Mouse (Mus musculus) embryonic fibroblast, embryonic 13.5 days (primary cell): Measurements from ENCODE around the gene Atp11c. TPM values are rescaled to one million over a fixed set of nuclear protein-coding genes. Genes with fewer than 3 reads are reported as not detected.
A peak's percentile ranks its signal among the peaks of the same experiment; 100 is the strongest.

Experiments used
- H3K27ac ChIP-seq: 2 replicates; pipeline ENCODE4 v1.5.1; 2012; ENCODE audit warnings: low read length, control low read depth, inconsistent platforms; ENCODE audit not compliant: insufficient read depth
- H3K4me1 ChIP-seq: 2 replicates; pipeline ENCODE4 v1.6.1; 2011; ENCODE audit warnings: low read length; ENCODE audit not compliant: control insufficient read depth, insufficient read depth
- H3K4me3 ChIP-seq: 2 replicates; pipeline ENCODE4 v1.5.1; 2011; ENCODE audit warnings: mild to moderate bottlenecking, control low read depth, low read length; ENCODE audit not compliant: insufficient read depth
- CTCF ChIP-seq: IDR thresholded peaks from 2 replicates; pipeline ENCODE4 v1.5.1; 2011; ENCODE audit warnings: mild to moderate bottlenecking, control low read depth, low read length, moderate library complexity, borderline replicate concordance; ENCODE audit not compliant: insufficient read depth
- POLR2A ChIP-seq: IDR thresholded peaks from 2 replicates; pipeline ENCODE4 v1.6.1; 2011; ENCODE audit warnings: low read depth, mild to moderate bottlenecking, control low read depth, low read length, moderate library complexity
- polyA plus RNA-seq: library from polyadenylated mRNA; stranded (reverse); fragments of >200 nt; gene quantifications from 2 replicates; pipeline ENCODE4 v1.2.4, GENCODE M21; 2011; ENCODE audit warnings: low read depth; ENCODE audit not compliant: missing spikeins, insufficient read length

Atp11c gene
- polyA plus RNA-seq, 1 experiment = 14.0 TPM

DNA sequence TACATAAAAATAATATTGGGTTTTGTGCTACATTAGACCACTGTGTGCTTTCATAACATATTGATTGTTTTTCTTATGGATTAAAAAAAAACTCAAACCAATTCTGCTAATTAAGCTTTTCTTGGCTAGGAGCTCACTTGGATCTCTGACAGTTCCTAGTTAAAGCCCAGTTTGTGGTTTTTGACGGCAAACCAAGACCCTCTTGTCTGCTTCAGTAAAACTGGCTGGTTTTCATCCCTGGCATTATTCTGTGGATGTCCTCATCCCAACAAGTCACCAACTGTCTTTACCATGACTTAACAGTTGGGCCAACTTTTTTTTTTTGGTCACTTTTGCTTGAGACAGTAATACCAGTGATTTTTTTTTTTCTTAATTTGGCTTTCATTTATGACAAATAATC, 49.6 kb downstream of the Atp11c start:
- TF ChIP-seq POLR2A = no peak
- TF ChIP-seq CTCF = no peak
- no peak overlapping the region for H3K27ac ChIP-seq
- no peaks in the 10 kb centered on the region for H3K4me1 ChIP-seq
- H3K4me3 ChIP-seq = no peak overlapping the region

DNA sequence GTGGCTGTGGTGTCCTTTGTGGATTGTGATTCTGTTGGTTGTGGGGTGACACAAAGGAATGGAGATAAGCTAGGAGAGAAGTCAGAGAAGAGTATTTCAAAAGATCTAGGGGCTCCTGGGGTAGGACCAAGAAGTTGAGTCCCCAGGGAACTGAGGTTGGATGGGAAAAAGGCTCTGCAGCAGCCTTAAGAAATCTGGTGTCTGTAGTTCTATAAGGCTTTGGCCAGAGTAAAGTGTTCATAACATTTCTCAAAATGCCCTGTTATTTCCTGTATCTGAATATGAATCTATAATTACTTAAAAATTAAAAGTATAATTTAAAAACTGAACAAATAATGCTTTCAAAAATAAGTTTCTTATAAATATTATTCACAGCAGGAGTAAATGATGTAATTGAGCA, 53.3 kb downstream of the Atp11c start, which contains the start of gene Gm7073:
Gm7073 (minus strand) TSS at position 101 of the 400 bp plus-strand sequence.
- Histone ChIP-seq H3K27ac (no peak within 1 kb of the TSS), H3K4me3 (no peak within 1 kb of the TSS), H3K4me1 (no peaks in the 10 kb centered on the region)
- no peak for TF ChIP-seq POLR2A

DNA sequence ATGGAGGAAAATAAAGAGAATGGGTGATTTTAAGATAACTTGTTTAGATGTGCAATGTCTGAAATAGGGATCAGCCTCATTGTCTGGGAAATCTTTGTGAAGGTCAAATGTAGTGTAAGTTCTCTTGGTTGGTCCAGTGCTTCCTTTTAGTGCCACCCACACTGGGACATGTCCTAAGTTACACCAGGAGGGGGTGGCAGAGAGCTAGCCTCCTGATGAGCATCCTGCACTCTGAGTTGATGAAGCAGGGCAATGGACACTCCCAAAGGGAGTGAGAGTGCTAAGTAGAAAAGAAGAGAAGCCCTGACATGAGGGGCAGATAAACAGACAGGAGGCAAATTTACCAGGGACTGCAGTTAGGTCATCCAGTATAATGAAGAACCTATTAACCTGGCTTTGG, 88.5 kb downstream of the Atp11c start:
- Histone ChIP-seq H3K27ac (no peak overlapping the region), H3K4me1 (no peaks in the 10 kb centered on the region), H3K4me3 (no peak overlapping the region)
- TF ChIP-seq CTCF = peak; percentile 52; the same call in 1 of the 2 replicates
- TF ChIP-seq POLR2A = no peak

DNA sequence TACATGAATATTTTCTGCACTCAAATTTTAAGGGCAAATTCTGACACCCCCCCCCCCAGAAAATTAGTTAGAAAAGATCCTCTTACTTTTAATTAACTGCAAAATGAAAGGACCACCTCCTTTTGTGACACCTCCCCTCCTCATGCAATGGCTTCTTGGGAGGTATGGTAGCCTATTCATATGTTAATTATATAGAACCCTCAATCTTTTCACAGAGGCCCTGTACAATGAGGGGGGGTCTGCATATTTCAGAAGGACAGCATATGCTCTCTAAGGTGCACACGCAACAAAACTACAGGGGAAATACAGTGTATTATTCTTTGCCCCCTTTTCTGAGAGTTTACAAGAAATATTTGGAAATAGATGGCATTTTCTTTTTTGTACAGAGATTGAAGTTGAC, 94.7 kb downstream of the Atp11c start:
- Histone ChIP-seq H3K4me1 (no peaks in the 10 kb centered on the region), H3K27ac (no peak overlapping the region), H3K4me3 (no peak overlapping the region)
- TF ChIP-seq POLR2A (no peak), CTCF (no peak)

DNA sequence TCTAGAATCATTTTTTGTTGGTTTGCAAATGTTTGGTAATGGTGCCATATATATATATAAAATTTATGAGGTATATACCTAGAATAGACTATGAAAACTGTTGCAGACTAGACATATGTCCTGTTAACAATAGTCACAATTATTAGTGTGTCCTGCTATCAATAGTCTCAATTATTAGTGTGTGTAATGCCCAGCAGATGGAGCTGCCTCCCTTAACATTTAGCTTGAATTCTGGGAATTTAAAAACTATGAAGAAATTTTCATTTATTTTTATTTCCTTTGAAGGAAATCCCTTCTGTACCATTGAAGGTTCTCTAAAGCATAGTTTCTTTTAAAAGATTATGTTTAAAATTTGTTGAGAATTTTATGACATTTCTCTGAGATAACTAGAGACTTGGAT, 97.2 kb downstream of the Atp11c start:
- no peak for TF ChIP-seq POLR2A
- TF ChIP-seq CTCF = no peak
- H3K27ac ChIP-seq = no peak overlapping the region
- no peak overlapping the region for H3K4me3 ChIP-seq
- H3K4me1 ChIP-seq = no peaks in the 10 kb centered on the region

DNA sequence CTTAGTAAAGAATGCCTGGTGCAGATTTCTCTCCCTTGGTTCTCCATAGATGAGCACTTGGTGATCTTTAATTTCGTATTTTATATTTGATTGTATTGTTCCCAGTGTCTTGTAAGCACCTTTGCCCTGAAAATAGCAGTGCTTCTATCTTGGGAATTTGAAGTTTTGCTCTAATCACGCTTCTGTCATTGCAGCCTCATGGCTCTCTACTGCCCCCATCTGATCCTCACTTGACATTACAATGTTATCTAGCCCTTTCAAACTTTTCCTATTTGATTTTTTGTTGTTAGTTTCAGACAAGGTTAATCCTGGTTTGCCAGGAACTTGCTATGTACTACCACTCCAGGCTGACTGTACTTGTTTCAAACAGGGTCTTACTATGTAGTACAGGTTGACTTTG, 128.7 kb downstream of the Atp11c start:
- H3K27ac ChIP-seq = no peak overlapping the region
- TF ChIP-seq CTCF (no peak), POLR2A (no peak)
- H3K4me3 ChIP-seq = no peak overlapping the region
- H3K4me1 ChIP-seq = no peaks in the 10 kb centered on the region

DNA sequence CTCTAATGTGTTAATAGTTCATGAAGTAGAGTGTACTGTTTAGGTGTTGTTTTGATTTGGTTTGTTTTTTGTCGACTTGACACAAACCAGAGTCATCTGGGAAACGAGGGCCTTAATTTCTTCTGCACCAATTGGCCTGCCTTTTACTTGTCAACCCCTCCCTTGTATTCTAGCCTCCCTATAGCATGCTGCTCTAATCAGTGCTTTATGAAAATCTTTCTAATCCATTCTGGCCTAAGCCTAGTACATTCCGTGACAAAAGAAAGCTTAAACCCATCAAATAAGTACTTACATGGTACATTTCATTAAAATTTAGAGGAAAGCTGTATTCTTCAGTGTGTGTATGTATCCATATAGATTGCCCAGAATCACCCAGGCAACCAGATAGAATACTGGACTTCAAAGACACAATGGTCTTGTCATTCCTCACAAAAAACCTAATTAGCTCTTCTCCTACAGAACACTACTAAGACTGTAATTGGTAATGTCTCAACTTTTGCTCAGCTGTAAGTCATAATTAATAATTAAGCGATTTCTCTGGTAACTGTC, 177.9 kb downstream of the Atp11c start:
- H3K27ac ChIP-seq = no peak overlapping the region
- H3K4me3 ChIP-seq = no peak overlapping the region
- H3K4me1 ChIP-seq = no peaks in the 10 kb centered on the region
- TF ChIP-seq CTCF (no peak), POLR2A (no peak)

DNA sequence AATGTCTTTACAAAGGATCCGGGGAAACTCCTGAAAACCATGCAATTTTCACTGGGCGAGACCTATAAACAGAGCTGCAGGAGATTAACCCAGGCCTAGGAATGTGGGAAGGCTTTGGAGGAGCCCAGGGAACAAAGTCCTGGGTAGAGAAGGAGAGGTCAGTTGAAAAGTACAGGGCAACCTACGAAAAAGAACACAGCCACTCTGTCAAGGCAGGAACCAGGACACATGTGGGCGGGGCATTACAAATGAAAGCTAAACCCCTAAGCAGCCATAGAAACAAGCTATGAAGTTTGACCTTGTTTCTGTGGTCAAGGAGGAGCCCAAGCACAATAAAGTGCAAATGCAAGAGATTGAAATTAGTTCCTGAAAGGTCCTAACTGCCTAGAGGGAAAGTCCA, 186.8 kb downstream of the Atp11c start:
- TF ChIP-seq CTCF (no peak), POLR2A (no peak)
- Histone ChIP-seq H3K4me3 (no peak overlapping the region), H3K27ac (no peak overlapping the region), H3K4me1 (no peaks in the 10 kb centered on the region)

DNA sequence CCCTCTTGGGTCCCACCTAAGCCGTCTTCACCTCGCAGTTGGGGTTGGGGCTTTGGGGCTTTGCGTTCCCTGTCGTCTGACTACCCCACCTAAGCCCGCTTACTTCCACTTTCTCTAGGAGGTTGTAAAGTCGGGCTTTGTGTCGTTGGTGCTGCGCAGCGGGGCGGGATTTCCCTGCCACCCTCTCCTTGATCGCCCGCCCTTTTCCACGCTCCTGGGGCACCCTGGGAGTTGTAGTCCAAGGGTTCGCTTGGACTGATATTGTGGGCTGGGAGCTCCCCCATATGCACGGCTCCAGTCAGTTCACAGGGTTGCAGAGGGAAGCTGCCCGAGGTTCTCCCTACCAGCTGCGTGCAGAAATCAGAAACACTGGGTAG, 187.8 kb downstream of the Atp11c start:
- H3K4me3 ChIP-seq = peak overlapping the region; percentile 64
- no peaks in the 10 kb centered on the region for H3K4me1 ChIP-seq
- peak; percentile 77 for TF ChIP-seq POLR2A
- peak; percentile 30; the same call in 1 of the 2 replicates for TF ChIP-seq CTCF
- H3K27ac ChIP-seq = peak overlapping the region; percentile 44; the same call in 1 of the 2 replicates

DNA sequence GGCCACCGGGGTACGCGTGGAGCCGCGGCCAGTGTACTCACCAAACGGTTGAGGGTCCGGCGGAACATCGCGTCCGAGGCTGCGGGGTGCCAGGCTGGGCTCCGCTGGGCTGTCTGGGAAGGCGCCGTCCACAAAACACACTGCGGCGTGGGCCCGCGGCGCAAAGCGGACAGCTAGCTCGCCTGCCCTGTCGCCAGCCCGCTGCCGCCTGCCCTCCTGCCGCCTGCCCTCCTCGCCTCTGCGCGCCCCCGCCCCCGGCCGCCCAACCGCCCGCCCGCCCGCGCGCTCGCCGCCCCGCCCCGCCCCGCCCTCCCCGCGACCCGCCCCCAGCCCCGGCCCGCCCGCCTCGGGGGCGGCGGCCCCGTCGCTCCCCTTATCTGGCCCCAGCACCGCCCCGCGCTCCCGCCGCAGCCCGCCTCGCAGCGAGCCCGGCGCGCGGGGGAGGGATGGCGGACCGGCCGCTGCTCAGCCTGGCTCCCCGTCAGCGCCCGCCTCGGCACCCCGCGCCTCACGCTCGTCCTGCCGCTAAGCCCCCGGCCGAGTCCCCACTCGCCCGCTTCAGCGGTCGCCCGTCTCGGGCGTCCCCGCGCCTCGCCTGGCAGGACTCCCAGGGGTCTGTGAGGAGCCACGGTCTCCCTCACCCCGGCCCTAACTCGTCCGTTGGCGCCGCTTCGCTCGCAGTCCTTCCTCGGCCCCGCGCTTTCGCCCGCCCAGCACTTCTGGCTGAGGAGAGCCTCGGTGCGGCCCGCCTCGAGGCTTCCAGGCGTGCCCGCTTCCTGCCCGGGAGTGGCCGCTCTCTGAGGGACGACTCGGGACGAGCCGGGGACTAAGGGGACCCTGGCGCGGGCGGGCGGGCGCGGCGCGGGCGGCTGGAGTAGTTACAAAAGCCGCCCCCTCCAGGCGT, 188.5 kb downstream of the Atp11c start:
- H3K4me3 ChIP-seq = peak overlapping the region; percentile 64
- peak overlapping the region; percentile 44; the same call in 1 of the 2 replicates for H3K27ac ChIP-seq
- no peaks in the 10 kb centered on the region for H3K4me1 ChIP-seq
- peak; percentile 56 for TF ChIP-seq POLR2A
- no peak for TF ChIP-seq CTCF
